Mouse (Mus musculus) liver, postnatal 0 days (tissue): Measurements from ENCODE around the gene Axdnd1. TPM values are rescaled to one million over a fixed set of nuclear protein-coding genes. Genes with fewer than 3 reads are reported as not detected.

Experiments used
- ATAC-seq: fragments of 200-750 bp; cut with Nextera tagmentation; 2 replicates; pipeline ENCODE4 v1.8.0; 2017; ENCODE audit warnings: mild to moderate bottlenecking, moderate library complexity
- DNase-seq: peaks from one replicate; pipeline ENCODE4 v3.0.0-alpha.2; 2016
- H3K27ac ChIP-seq: fragments of 300-500 bp; sonication (generic); 2 replicates; pipeline ENCODE4 v1.5.1; 2014; ENCODE audit warnings: antibody characterized with exemption, moderate library complexity, mild to moderate bottlenecking, low read depth
- H3K27me3 ChIP-seq: fragments of 300-500 bp; sonication (generic); 2 replicates; pipeline ENCODE4 v1.6.1; 2014; ENCODE audit warnings: low read length, control low read depth, mixed read lengths; ENCODE audit not compliant: insufficient read depth
- H3K36me3 ChIP-seq: fragments of 300-500 bp; sonication (generic); replicated peaks from 2 replicates; pipeline ENCODE4 v1.6.1; 2014; ENCODE audit warnings: mild to moderate bottlenecking, control low read depth, low read length, moderate library complexity, mixed read lengths; ENCODE audit not compliant: insufficient read depth
- H3K4me1 ChIP-seq: fragments of 300-500 bp; sonication (generic); 2 replicates; pipeline ENCODE4 v1.6.1; 2014; ENCODE audit warnings: antibody characterized with exemption, mild to moderate bottlenecking, control low read depth; ENCODE audit not compliant: insufficient read depth
- H3K4me2 ChIP-seq: fragments of 300-500 bp; sonication (generic); 2 replicates; pipeline ENCODE4 v1.6.1; 2014; ENCODE audit warnings: low read depth, mild to moderate bottlenecking, low read length, moderate library complexity, mixed read lengths
- H3K4me3 ChIP-seq: fragments of 300-500 bp; sonication (generic); 2 replicates; pipeline ENCODE4 v1.5.1; 2014; ENCODE audit warnings: low read depth, low read length
- H3K9ac ChIP-seq: fragments of 300-500 bp; sonication (generic); replicated peaks from 2 replicates; pipeline ENCODE4 v1.6.1; 2014; ENCODE audit warnings: mild to moderate bottlenecking, moderate library complexity
- H3K9me3 ChIP-seq: fragments of 300-500 bp; sonication (generic); 2 replicates; pipeline ENCODE4 v1.6.1; 2016; ENCODE audit warnings: mild to moderate bottlenecking, control low read depth, low read length, mixed read lengths
- CTCF ChIP-seq: sonication (generic); IDR thresholded peaks from 2 replicates; pipeline ENCODE4 v1.5.1; 2016; ENCODE audit warnings: antibody characterized with exemption, low read depth
- EP300 ChIP-seq: IDR thresholded peaks from 2 replicates; pipeline ENCODE4 v1.6.1; 2016; ENCODE audit warnings: antibody characterized with exemption, low read depth, mild to moderate bottlenecking
- WGBS: fragments of 180-500 bp; shearing (Covaris S2); extraction: QIAGEN DNeasy Blood & Tissue Kit; methylation state at CpG from one replicate; pipeline ENCODE4 v1.1.7; 2014; ENCODE audit not compliant: insufficient replicate concordance; 5-methylcytosine and 5-hydroxymethylcytosine counted together
- polyA plus RNA-seq: library from polyadenylated mRNA; unstranded; fragments of >200 nt; fragmentation: Nextera tagmentation; extraction: Ambion mirVana; gene quantifications from 2 replicates; pipeline ENCODE4 v1.2.1, GENCODE M21; 2015

Axdnd1 gene
- polyA plus RNA-seq, 1 experiment from 2014 or later, result not detected

GRCm38 (mm10) chr1:156280131-156280530 lies 140.8 kb downstream of the Axdnd1 start:
- TF ChIP-seq CTCF (no peak), EP300 (no peak)
- Histone ChIP-seq H3K4me3 (no peak overlapping the region), H3K9ac (no peak overlapping the region), H3K4me2 (no peak overlapping the region), H3K27ac (no peak overlapping the region), H3K27me3 (no peaks in the 10 kb centered on the region), H3K4me1 (no peaks in the 10 kb centered on the region), H3K9me3 (no peaks in the 10 kb centered on the region), H3K36me3 (no peaks in the 10 kb centered on the region)
- ATAC-seq, result no peak
- 67% methylated on average over 7 of the region's 7 CpGs for WGBS
- no peak for DNase-seq

- no peak overlapping the region for H3K4me2 ChIP-seq
- H3K4me3 ChIP-seq, result no peak overlapping the region
- no peaks in the 10 kb centered on the region for H3K36me3 ChIP-seq
- WGBS, result 63% methylated on average over 7 of the region's 7 CpGs
- TF ChIP-seq CTCF, result no peak
- no peak for TF ChIP-seq EP300
- no peaks in the 10 kb centered on the region for H3K9me3 ChIP-seq
- no peak overlapping the region for H3K9ac ChIP-seq
- no peak overlapping the region for H3K27ac ChIP-seq
- H3K27me3 ChIP-seq, result no peaks in the 10 kb centered on the region
- DNase-seq (no peak), ATAC-seq (no peak)
- no peaks in the 10 kb centered on the region for H3K4me1 ChIP-seq
Observed at GRCm38 (mm10) chr1:156273647-156274046, 147.3 kb downstream of the Axdnd1 start.

Other genes with a start within 250 kb of the Axdnd1 start
- gene Fam163a, start 216.1 kb downstream of the Axdnd1 start, polyA plus RNA-seq, result 0.05 and 0.07 TPM in 2 replicates
- not detected in 2 replicates for gene Tdrd5, start 117.5 kb downstream of the Axdnd1 start, polyA plus RNA-seq
- not detected in 2 replicates for gene Nphs2, start 110.4 kb downstream of the Axdnd1 start, polyA plus RNA-seq
- 427 and 452 TPM in 2 replicates for gene Gm2000, start 55.1 kb downstream of the Axdnd1 start, polyA plus RNA-seq
- 42.5 and 43.9 TPM in 2 replicates for gene Soat1, start 53.2 kb upstream of the Axdnd1 start, polyA plus RNA-seq
- 0.14 and 0.29 TPM in 2 replicates for gene Gm10031, start 102.9 kb upstream of the Axdnd1 start, polyA plus RNA-seq
- gene Abl2, start 137.6 kb upstream of the Axdnd1 start, polyA plus RNA-seq, result 0.88 and 0.89 TPM in 2 replicates